Mouse (Mus musculus) CH12.LX (cell line): ENCODE results near the gene Sdf4. TPM values are rescaled to one million over a fixed set of nuclear protein-coding genes. Genes with fewer than 3 reads are reported as not detected.

ENCODE experiments used
- DNase-seq: peaks from one replicate; pipeline ENCODE4 v3.0.0-alpha.2; 2013; ENCODE audit errors: extremely low read depth
- H3K27ac ChIP-seq: 2 replicates; pipeline ENCODE4 v1.5.1; 2012; ENCODE audit warnings: low read depth, mild to moderate bottlenecking, control low read depth, moderate library complexity; ENCODE audit not compliant: insufficient read depth
- H3K27me3 ChIP-seq: replicated peaks from 2 replicates; pipeline ENCODE3; 2012; ENCODE audit warnings: inconsistent platforms
- H3K36me3 ChIP-seq, 2 experiments: replicated peaks in 1 of 2; 2 replicates each; pipeline versions ENCODE3 to v1.6.1; 2012; ENCODE audit warnings: inconsistent platforms in 1 of 2, low read length in 1 of 2, mild to moderate bottlenecking in 1 of 2, mixed read lengths in 1 of 2, moderate library complexity in 1 of 2; ENCODE audit not compliant: control insufficient read depth in 1 of 2, insufficient read depth in 1 of 2
- H3K4me1 ChIP-seq, 2 experiments: 2 replicates each; pipeline ENCODE4 v1.6.1; 2012; ENCODE audit warnings: inconsistent platforms in 1 of 2, moderate library complexity in 1 of 2; ENCODE audit not compliant: insufficient read depth in 2 of 2, control insufficient read depth in 1 of 2
- H3K4me2 ChIP-seq: 2 replicates; pipeline ENCODE4 v1.6.1; 2012; ENCODE audit warnings: low read depth, mild to moderate bottlenecking, control low read depth; ENCODE audit not compliant: poor library complexity, insufficient read depth, severe bottlenecking
- H3K4me3 ChIP-seq, 3 experiments: fragments of 150-350 bp in 1 of 3; sonication (generic) in 1 of 3; replicated peaks in 1 of 3; 2 replicates each; pipeline versions ENCODE3 to v1.5.1; 2011 to 2012; ENCODE audit warnings: low read depth in 2 of 3, low read length in 2 of 3, mild to moderate bottlenecking in 2 of 3, moderate library complexity in 2 of 3, control low read depth in 1 of 3, improper control_type of control experiment in 1 of 3, inconsistent platforms in 1 of 3, mixed read lengths in 1 of 3; ENCODE audit not compliant: poor library complexity in 1 of 3
- H3K79me2 ChIP-seq: replicated peaks from 2 replicates; pipeline ENCODE4 v1.6.1; 2012; ENCODE audit warnings: mild to moderate bottlenecking, moderate library complexity; ENCODE audit not compliant: control insufficient read depth, poor library complexity, insufficient read depth, severe bottlenecking; ENCODE audit errors: extremely low read depth
- H3K9ac ChIP-seq: 2 replicates; pipeline ENCODE4 v1.6.1; 2012; ENCODE audit warnings: low read depth, mild to moderate bottlenecking, control low read depth, moderate library complexity; ENCODE audit not compliant: insufficient read depth
- H3K9me3 ChIP-seq: replicated peaks from 2 replicates; pipeline ENCODE3; 2012; ENCODE audit warnings: low read length, inconsistent platforms, mixed read lengths
- CHD2 ChIP-seq: IDR thresholded peaks from 2 replicates; pipeline ENCODE4 v1.6.1; 2011; ENCODE audit warnings: low read length, improper control_type of control experiment
- CTCF ChIP-seq, 2 experiments: IDR thresholded peaks in 1 of 2; conservative IDR thresholded peaks in 1 of 2; 2 replicates each; pipeline ENCODE4 v1.5.1; 2011 to 2012; ENCODE audit warnings: low read depth in 2 of 2, low read length in 2 of 2, improper control_type of control experiment in 1 of 2, inconsistent platforms in 1 of 2, mild to moderate bottlenecking in 1 of 2, moderate library complexity in 1 of 2
- EP300 ChIP-seq: IDR thresholded peaks from 2 replicates; pipeline ENCODE4 v1.6.1; 2011; ENCODE audit warnings: low read length, improper control_type of control experiment
- HCFC1 ChIP-seq: IDR thresholded peaks from 2 replicates; pipeline ENCODE4 v1.6.1; 2012; ENCODE audit warnings: low read depth, mild to moderate bottlenecking, inconsistent platforms, low read length, improper control_type of control experiment
- JUND ChIP-seq: conservative IDR thresholded peaks from 2 replicates; pipeline ENCODE4 v1.6.1; 2011; ENCODE audit warnings: low read depth, low read length, improper control_type of control experiment
- MAX ChIP-seq: IDR thresholded peaks from 2 replicates; pipeline ENCODE4 v1.6.1; 2011; ENCODE audit warnings: low read length, improper control_type of control experiment
- MAZ ChIP-seq: IDR thresholded peaks from 2 replicates; pipeline ENCODE4 v1.6.1; 2012; ENCODE audit warnings: low read depth, mild to moderate bottlenecking, inconsistent platforms, low read length, improper control_type of control experiment, moderate library complexity
- MEF2A ChIP-seq: IDR thresholded peaks from 2 replicates; pipeline ENCODE4 v1.6.1; 2014; ENCODE audit warnings: low read depth, mild to moderate bottlenecking, inconsistent platforms, low read length, improper control_type of control experiment, borderline replicate concordance
- MXI1 ChIP-seq: IDR thresholded peaks from 2 replicates; pipeline ENCODE4 v1.6.1; 2011; ENCODE audit warnings: mild to moderate bottlenecking, low read depth, low read length, improper control_type of control experiment
- NELFE ChIP-seq: IDR thresholded peaks from 2 replicates; pipeline ENCODE4 v1.6.1; 2011; ENCODE audit warnings: low read depth, low read length, improper control_type of control experiment
- NRF1 ChIP-seq: IDR thresholded peaks from 2 replicates; pipeline ENCODE4 v1.6.1; 2014; ENCODE audit warnings: low read depth, mild to moderate bottlenecking, inconsistent platforms, low read length, improper control_type of control experiment, moderate library complexity
- POLR2A ChIP-seq: IDR thresholded peaks from 2 replicates; pipeline ENCODE4 v1.6.1; 2011; ENCODE audit warnings: low read depth, mild to moderate bottlenecking, improper control_type of control experiment, low read length
- RCOR1 ChIP-seq: conservative IDR thresholded peaks from 2 replicates; pipeline ENCODE4 v1.6.1; 2012; ENCODE audit warnings: low read depth, mild to moderate bottlenecking, inconsistent platforms, low read length, improper control_type of control experiment
- SMC3 ChIP-seq: IDR thresholded peaks from 2 replicates; pipeline ENCODE4 v1.6.1; 2011; ENCODE audit warnings: low read depth, low read length, improper control_type of control experiment
- TBP ChIP-seq: conservative IDR thresholded peaks from 2 replicates; pipeline ENCODE4 v1.6.1; 2011; ENCODE audit warnings: low read depth, low read length, improper control_type of control experiment
- UBTF ChIP-seq: IDR thresholded peaks from 2 replicates; pipeline ENCODE4 v1.6.1; 2012; ENCODE audit warnings: low read depth, mild to moderate bottlenecking, inconsistent platforms, low read length, improper control_type of control experiment, moderate library complexity
- USF1 ChIP-seq: IDR thresholded peaks from 2 replicates; pipeline ENCODE4 v1.6.1; 2014; ENCODE audit warnings: low read depth, mild to moderate bottlenecking, inconsistent platforms, low read length, improper control_type of control experiment
- USF2 ChIP-seq: conservative IDR thresholded peaks from 2 replicates; pipeline ENCODE4 v1.6.1; 2011; ENCODE audit warnings: low read depth, low read length, improper control_type of control experiment
- ZKSCAN1 ChIP-seq: IDR thresholded peaks from 2 replicates; pipeline ENCODE4 v1.6.1; 2012; ENCODE audit warnings: low read depth, inconsistent platforms, low read length, improper control_type of control experiment, borderline replicate concordance
- ZMIZ1 ChIP-seq: IDR thresholded peaks from 2 replicates; pipeline ENCODE4 v1.6.1; 2012; ENCODE audit warnings: low read depth, mild to moderate bottlenecking, inconsistent platforms, low read length, improper control_type of control experiment
- dilution Hi-C: fragments of 300-500 bp; cut with MboI; formaldehyde crosslinking; loops from 2 replicates; pipeline ENCODE4 v1.14.3; 2020; ENCODE audit warnings: low sequenced_read_pairs; ENCODE audit not compliant: extremely low pct_unique_long_range_greater_than_20kb, extremely low pct_ligation_motif_present
- in situ Hi-C: fragments of 300-500 bp; cut with MboI; formaldehyde crosslinking; loops from 3 replicates; pipeline ENCODE4 v1.14.3; 2019; ENCODE audit warnings: low sequenced_read_pairs, low pct_ligation_motif_present, low pct_unique_long_range_greater_than_20kb, mixed read lengths
- polyA plus RNA-seq: library from polyadenylated mRNA; unstranded; fragments of >175 nt; gene quantifications from 2 replicates; pipeline ENCODE4 v1.2.1, GENCODE M21; 2012; ENCODE audit warnings: low read depth; ENCODE audit not compliant: insufficient read length
- total RNA-seq, 2 experiments: library from RNA; depleted of rRNA; stranded (reverse); fragments of 300-350 nt in 1 of 2; fragments of >200 nt in 1 of 2; gene quantifications; 2 replicates each; pipeline ENCODE4 v1.2.3; 2012 to 2014

Gene Sdf4
- total and polyA plus RNA-seq, 3 experiments = 167 to 211 (median 210) TPM

- in situ Hi-C loops (no loop called here), dilution Hi-C loops (no loop called here)
- Histone ChIP-seq H3K36me3 (no peaks in the 10 kb centered on the region), H3K4me1 (0 out of 4 replicates have a peak, but pooled peaks cover 0 to 5% of the 10 kb centered on the region in 2 experiments), H3K4me2 (no peak overlapping the region), H3K27ac (no peak overlapping the region), H3K9me3 (no peaks in the 10 kb centered on the region), H3K27me3 (no peaks in the 10 kb centered on the region), H3K79me2 (no peaks in the 10 kb centered on the region), H3K4me3 (no peak overlapping the region), H3K9ac (no peak overlapping the region)
- no peak for DNase-seq
- no peak for TF ChIP-seq TBP
- TF ChIP-seq UBTF = no peak
- no peak for TF ChIP-seq MAX
- no peak for TF ChIP-seq MAZ
- no peak for TF ChIP-seq NELFE
- TF ChIP-seq JUND = no peak
- no peak for TF ChIP-seq SMC3
- no peak for TF ChIP-seq NRF1
- TF ChIP-seq USF1 = no peak
- no peak for TF ChIP-seq MXI1
- TF ChIP-seq MEF2A = no peak
These were observed 57.8 kb downstream of the Sdf4 start for GRCm38 (mm10) chr4:156050391-156050980.

- Histone ChIP-seq H3K9me3 (no peaks in the 10 kb centered on the region), H3K27me3 (no peaks in the 10 kb centered on the region), H3K4me3 (no peak overlapping the region), H3K9ac (no peak overlapping the region), H3K27ac (no peak overlapping the region), H3K4me2 (no peak overlapping the region), H3K4me1 (0 out of 4 replicates have a peak, but pooled peaks cover 0 to 5% of the 10 kb centered on the region in 2 experiments), H3K79me2 (no peaks in the 10 kb centered on the region), H3K36me3 (no peaks in the 10 kb centered on the region)
- dilution Hi-C loops = no loop called here
- no peak for DNase-seq
- in situ Hi-C loops = no loop called here
- TF ChIP-seq USF2 = no peak
- TF ChIP-seq ZKSCAN1 = no peak
- TF ChIP-seq CTCF (conservative IDR thresholded peaks at IDR 0.05 in 1 of 2, IDR thresholded peaks at IDR 0.05 in 1 of 2; ENCODE audit: low read depth in 2 of 2, low read length in 2 of 2) = no peak
- no peak for TF ChIP-seq POLR2A
- TF ChIP-seq CHD2 = no peak
- TF ChIP-seq UBTF = no peak
- TF ChIP-seq MEF2A = no peak
- no peak for TF ChIP-seq ZMIZ1
- TF ChIP-seq JUND = no peak
- TF ChIP-seq SMC3 = no peak
- no peak for TF ChIP-seq HCFC1
- TF ChIP-seq TBP = no peak
- no peak for TF ChIP-seq RCOR1
- no peak for TF ChIP-seq EP300
These were observed 60.4 kb downstream of the Sdf4 start for GRCm38 (mm10) chr4:156053113-156053512.
